Mouse (Mus musculus) heart, postnatal 10 days (tissue): ENCODE measurements at regions not wholly inside any gene's neighbourhood (a gene's known extent, or its start where the extent isn't known, plus 50 kb on each side); places are given as distances from the start of the nearest gene placed in this dataset.
A peak's percentile ranks its signal among the peaks of the same experiment; 100 is the strongest.
"Not testable (repeated sequence)": the region's sequence is repeated elsewhere in the genome, so short reads cannot be mapped to it uniquely, and the experiment has no call there.

Source experiments
- DNase-seq, 2 experiments: peaks; one replicate each; pipeline ENCODE4 v3.0.0; 2021
- intact Hi-C: fragments of 180-260 bp; cut with DNase I; formaldehyde crosslinking; loops from one replicate; pipeline ENCODE4 v1.15.1; 2025

- intact Hi-C loops = no loop called here
Measured at GRCm38 (mm10) chr7:139323026-139323425, 65.9 kb upstream of the Inpp5a start.

GRCm38 (mm10) chr7:139327030-139327429, 61.9 kb upstream of the Inpp5a start:
- peak; percentile 66 to 69 for DNase-seq
- intact Hi-C loops = no loop called here

More at GRCm38 (mm10) chr7:139323026-139323425, 65.9 kb upstream of the Inpp5a start:
- no peak for DNase-seq

GRCm38 (mm10) chr7:139332791-139333190, 56.1 kb upstream of the Inpp5a start:
- intact Hi-C loops = no loop called here
- peak; percentile 50 to 62 for DNase-seq

GRCm38 (mm10) chr7:139337998-139338397, 50.9 kb upstream of the Inpp5a start:
- intact Hi-C loops = not testable (repeated sequence)

More at GRCm38 (mm10) chr7:139337998-139338397, 50.9 kb upstream of the Inpp5a start:
- DNase-seq = not testable (repeated sequence)
